Mouse (Mus musculus): ENCODE results near the gene Cep295. TPM values are rescaled to one million over a fixed set of nuclear protein-coding genes. Genes with fewer than 3 reads are reported as not detected.
"Not testable (repeated sequence)": the region's sequence is repeated elsewhere in the genome, so short reads cannot be mapped to it uniquely, and the experiment has no call there.

Cep295 gene
- polyA plus RNA-seq, 1 experiment from 2014 or later: 18.1 TPM

DNA sequence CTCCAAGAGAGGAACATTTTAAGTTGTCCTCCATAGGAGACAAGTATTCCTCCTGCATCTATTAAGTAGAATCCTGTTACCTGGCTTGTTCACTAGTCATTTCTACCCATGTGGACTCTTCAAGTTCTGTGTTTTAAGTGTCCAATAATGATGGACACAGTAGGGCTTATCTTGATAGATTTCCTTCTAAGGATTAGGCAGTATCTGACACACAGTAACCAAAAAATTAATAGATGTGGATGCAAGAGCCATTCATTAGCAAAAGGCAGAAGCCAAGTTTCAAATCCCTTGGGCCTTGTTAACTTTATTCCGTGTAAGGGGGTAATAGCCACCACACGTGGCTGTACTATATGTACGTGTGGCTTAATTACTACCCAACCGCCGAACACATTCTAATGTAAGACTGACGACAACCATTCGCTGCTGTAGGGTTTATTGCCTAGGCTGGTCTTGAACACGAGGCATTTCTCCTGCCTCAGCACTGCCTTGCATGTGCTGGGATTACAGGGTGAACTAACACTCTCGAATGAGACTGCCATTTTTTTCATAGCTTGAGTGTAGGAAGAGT is 588 bp downstream of the Cep295 start:
- Histone ChIP-seq H3K36me3 (ENCODE audit: control insufficient read depth, insufficient read depth, low read length) (no peaks in the 10 kb centered on the region), H3K27me3 (ENCODE audit: control insufficient read depth, insufficient read depth, low read length) (no peaks in the 10 kb centered on the region), H3K9ac (ENCODE audit: low read length) (peak overlapping the region; percentile 80), H3K4me3 (ENCODE audit: low read depth, low read length) (peak overlapping the region; percentile 67), H3K4me1 (ENCODE audit: control insufficient read depth, insufficient read depth, low read length) (peaks cover 5% of the 10 kb centered on the region; the same call in 1 of the 2 replicates), H3K27ac (ENCODE audit: low read depth, low read length) (no peak overlapping the region), H3K9me3 (ENCODE audit: control insufficient read depth, low read length) (no peaks in the 10 kb centered on the region), H3K4me2 (ENCODE audit: low read depth) (peak overlapping the region; percentile 53)
- peak; percentile 39; the same call in 1 of the 2 replicates for ATAC-seq (ENCODE audit: insufficient read depth, low FRiP score, low TSS enrichment)
- DNase-seq (ENCODE audit: low spot score): no peak
- 0% methylated on average over 9 of the region's 9 CpGs for WGBS

DNA sequence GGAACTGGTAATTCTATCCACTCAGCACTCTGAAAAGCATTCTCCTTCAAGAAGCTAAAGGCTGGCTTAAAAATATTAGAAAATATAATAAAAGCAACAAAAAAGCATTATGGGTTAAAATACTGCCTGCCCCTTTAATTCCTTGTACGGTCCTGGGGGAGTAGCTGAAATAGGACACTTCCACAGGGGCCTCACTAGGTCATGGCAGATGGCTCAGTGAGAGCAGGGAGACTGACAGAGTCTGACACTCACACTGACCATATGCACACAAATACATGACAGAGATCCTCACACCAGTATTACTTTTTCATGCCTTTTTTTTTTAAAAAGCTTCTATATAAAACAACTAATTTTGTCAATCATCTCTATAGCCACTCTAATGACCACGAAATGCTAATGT is 7.7 kb downstream of the Cep295 start:
- peaks cover 4% of the 10 kb centered on the region for H3K36me3 ChIP-seq (ENCODE audit: control insufficient read depth, insufficient read depth, low read length)
- no peaks in the 10 kb centered on the region for H3K4me1 ChIP-seq (ENCODE audit: control insufficient read depth, insufficient read depth, low read length)
- no peak overlapping the region for H3K27ac ChIP-seq (ENCODE audit: low read depth, low read length)
- no peak for ATAC-seq (ENCODE audit: insufficient read depth, low FRiP score, low TSS enrichment)
- WGBS: 66% methylated on average over 2 of the region's 2 CpGs
- DNase-seq (ENCODE audit: low spot score): no peak
- H3K4me2 ChIP-seq (ENCODE audit: low read depth): no peak overlapping the region
- no peaks in the 10 kb centered on the region for H3K27me3 ChIP-seq (ENCODE audit: control insufficient read depth, insufficient read depth, low read length)
- no peak overlapping the region for H3K9ac ChIP-seq (ENCODE audit: low read length)
- no peaks in the 10 kb centered on the region for H3K9me3 ChIP-seq (ENCODE audit: control insufficient read depth, low read length)
- H3K4me3 ChIP-seq (ENCODE audit: low read depth, low read length): no peak overlapping the region

DNA sequence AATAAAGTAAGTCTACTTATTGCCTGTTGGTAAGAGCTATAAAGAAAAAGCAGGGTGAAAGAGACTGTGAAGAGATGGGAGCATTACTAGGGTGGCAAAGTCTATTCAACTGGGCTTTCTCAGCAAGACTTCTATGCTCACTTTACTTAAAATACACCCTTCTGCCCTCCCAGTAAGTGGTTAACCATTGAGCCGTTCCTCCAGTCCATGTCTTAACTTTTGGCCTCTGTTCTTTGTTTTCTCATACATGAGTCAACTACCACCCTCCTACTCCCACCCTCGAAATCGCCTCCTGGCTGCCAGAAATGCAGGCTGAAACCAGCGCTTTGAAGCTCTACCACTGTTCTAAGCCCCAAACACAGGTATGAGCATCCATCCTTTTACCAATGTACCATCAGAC is 19.8 kb downstream of the Cep295 start:
- no peak for ATAC-seq (ENCODE audit: insufficient read depth, low FRiP score, low TSS enrichment)
- Histone ChIP-seq H3K4me3 (ENCODE audit: low read depth, low read length) (no peak overlapping the region), H3K36me3 (ENCODE audit: control insufficient read depth, insufficient read depth, low read length) (peaks cover 27% of the 10 kb centered on the region), H3K27ac (ENCODE audit: low read depth, low read length) (no peak overlapping the region), H3K9me3 (ENCODE audit: control insufficient read depth, low read length) (no peaks in the 10 kb centered on the region), H3K9ac (ENCODE audit: low read length) (no peak overlapping the region), H3K4me1 (ENCODE audit: control insufficient read depth, insufficient read depth, low read length) (no peaks in the 10 kb centered on the region), H3K27me3 (ENCODE audit: control insufficient read depth, insufficient read depth, low read length) (no peaks in the 10 kb centered on the region), H3K4me2 (ENCODE audit: low read depth) (no peak overlapping the region)
- no peak for DNase-seq (ENCODE audit: low spot score)
- WGBS: 90% methylated on average over 4 of the region's 4 CpGs

- H3K27ac ChIP-seq (ENCODE audit: low read depth, low read length): no peak overlapping the region
- DNase-seq (ENCODE audit: low spot score) (no peak), ATAC-seq (ENCODE audit: insufficient read depth, low FRiP score, low TSS enrichment) (0 out of 2 replicates have a peak, but pooled peaks have one; percentile 20)
- H3K4me1 ChIP-seq (ENCODE audit: control insufficient read depth, insufficient read depth, low read length): no peaks in the 10 kb centered on the region
- no peak overlapping the region for H3K4me3 ChIP-seq (ENCODE audit: low read depth, low read length)
- no peak overlapping the region for H3K9ac ChIP-seq (ENCODE audit: low read length)
- WGBS: 86% methylated on average over 2 of the region's 2 CpGs
- H3K4me2 ChIP-seq (ENCODE audit: low read depth): no peak overlapping the region
- H3K9me3 ChIP-seq (ENCODE audit: control insufficient read depth, low read length): no peaks in the 10 kb centered on the region
- H3K36me3 ChIP-seq (ENCODE audit: control insufficient read depth, insufficient read depth, low read length): peaks cover 23% of the 10 kb centered on the region
- H3K27me3 ChIP-seq (ENCODE audit: control insufficient read depth, insufficient read depth, low read length): no peaks in the 10 kb centered on the region
Measured at GRCm38 (mm10) chr9:15318170-15318742, 39.3 kb downstream of the Cep295 start.

DNA sequence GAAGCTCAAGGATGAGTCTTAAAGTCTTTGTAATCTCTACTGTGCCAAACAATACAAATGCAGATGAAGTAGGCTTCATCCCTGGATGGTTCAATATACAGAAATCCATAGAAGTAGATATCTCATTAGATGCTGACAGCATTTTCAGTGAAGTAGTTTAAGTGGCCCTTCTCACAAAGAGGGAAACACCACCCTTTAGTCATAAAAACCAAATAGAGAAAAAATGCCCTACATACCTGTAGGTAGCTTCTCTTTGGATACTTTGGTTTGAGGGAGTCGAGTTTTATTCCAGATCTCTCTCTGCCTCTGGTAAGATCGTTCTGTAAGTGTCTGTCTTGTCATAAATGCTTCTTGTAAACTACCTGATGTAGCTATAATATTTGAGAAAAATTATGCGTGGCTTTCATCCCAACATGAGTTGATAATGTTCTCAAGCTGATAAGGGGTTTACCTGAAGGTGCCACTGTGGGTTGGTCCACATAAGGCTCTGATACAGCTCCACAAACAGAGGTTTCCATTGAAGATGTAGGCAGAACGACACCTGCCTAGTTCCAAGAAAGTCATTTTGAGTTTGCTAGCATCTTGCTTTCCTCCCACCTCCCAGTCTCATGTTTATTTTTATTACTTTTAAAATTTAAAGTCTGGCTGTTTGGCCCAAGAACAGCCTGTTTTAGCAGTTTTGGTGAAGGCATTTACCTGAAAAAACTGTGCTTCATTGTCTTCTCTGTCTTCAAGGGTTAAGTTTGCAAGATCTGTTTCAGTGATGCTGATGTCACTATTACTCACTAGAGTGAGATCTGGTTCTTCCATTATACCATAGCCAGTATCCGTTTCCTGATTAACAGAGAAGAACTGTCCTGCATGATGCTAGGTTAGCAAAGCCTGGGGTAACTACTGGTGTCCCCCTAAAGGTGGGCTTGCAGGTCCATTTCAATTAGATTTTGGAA is 40.1 kb downstream of the Cep295 start:
- no peaks in the 10 kb centered on the region for H3K4me1 ChIP-seq (ENCODE audit: control insufficient read depth, insufficient read depth, low read length)
- H3K36me3 ChIP-seq (ENCODE audit: control insufficient read depth, insufficient read depth, low read length): peaks cover 27% of the 10 kb centered on the region
- ATAC-seq (ENCODE audit: insufficient read depth, low FRiP score, low TSS enrichment): no peak
- no peak overlapping the region for H3K4me2 ChIP-seq (ENCODE audit: low read depth)
- H3K27ac ChIP-seq (ENCODE audit: low read depth, low read length): no peak overlapping the region
- H3K27me3 ChIP-seq (ENCODE audit: control insufficient read depth, insufficient read depth, low read length): no peaks in the 10 kb centered on the region
- no peak overlapping the region for H3K9ac ChIP-seq (ENCODE audit: low read length)
- 63% methylated on average over 5 of the region's 5 CpGs for WGBS
- DNase-seq (ENCODE audit: low spot score): no peak
- no peak overlapping the region for H3K4me3 ChIP-seq (ENCODE audit: low read depth, low read length)
- H3K9me3 ChIP-seq (ENCODE audit: control insufficient read depth, low read length): no peaks in the 10 kb centered on the region

GRCm38 (mm10) chr9:15316296-15316695 is 41.3 kb downstream of the Cep295 start:
- not testable (repeated sequence) for H3K27me3 ChIP-seq (ENCODE audit: control insufficient read depth, insufficient read depth, low read length); H3K4me1 ChIP-seq (ENCODE audit: control insufficient read depth, insufficient read depth, low read length); ATAC-seq (ENCODE audit: insufficient read depth, low FRiP score, low TSS enrichment); DNase-seq (ENCODE audit: low spot score); H3K9ac ChIP-seq (ENCODE audit: low read length); H3K4me2 ChIP-seq (ENCODE audit: low read depth); H3K9me3 ChIP-seq (ENCODE audit: control insufficient read depth, low read length); H3K27ac ChIP-seq (ENCODE audit: low read depth, low read length); H3K4me3 ChIP-seq (ENCODE audit: low read depth, low read length)
- H3K36me3 ChIP-seq (ENCODE audit: control insufficient read depth, insufficient read depth, low read length): peaks cover 28% of the 10 kb centered on the region
- WGBS: 85% methylated on average over 1 of the region's 2 CpGs

- Histone ChIP-seq H3K27ac (ENCODE audit: low read depth, low read length) (no peak overlapping the region), H3K36me3 (ENCODE audit: control insufficient read depth, insufficient read depth, low read length) (peaks cover 30% of the 10 kb centered on the region), H3K4me1 (ENCODE audit: control insufficient read depth, insufficient read depth, low read length) (no peaks in the 10 kb centered on the region), H3K9me3 (ENCODE audit: control insufficient read depth, low read length) (no peaks in the 10 kb centered on the region), H3K9ac (ENCODE audit: low read length) (no peak overlapping the region), H3K4me2 (ENCODE audit: low read depth) (no peak overlapping the region), H3K4me3 (ENCODE audit: low read depth, low read length) (no peak overlapping the region), H3K27me3 (ENCODE audit: control insufficient read depth, insufficient read depth, low read length) (no peaks in the 10 kb centered on the region)
- 100% methylated on average over 1 of the region's 1 CpGs for WGBS
- ATAC-seq (ENCODE audit: insufficient read depth, low FRiP score, low TSS enrichment) (no peak), DNase-seq (ENCODE audit: low spot score) (no peak)
Measured at GRCm38 (mm10) chr9:15314619-15315018, 43.0 kb downstream of the Cep295 start.

- DNase-seq (ENCODE audit: low spot score) (no peak), ATAC-seq (ENCODE audit: insufficient read depth, low FRiP score, low TSS enrichment) (no peak)
- H3K4me2 ChIP-seq (ENCODE audit: low read depth): no peak overlapping the region
- H3K9me3 ChIP-seq (ENCODE audit: control insufficient read depth, low read length): no peaks in the 10 kb centered on the region
- no peak overlapping the region for H3K9ac ChIP-seq (ENCODE audit: low read length)
- 0 out of 2 replicates have a peak, but pooled peaks cover 4% of the 10 kb centered on the region for H3K4me1 ChIP-seq (ENCODE audit: control insufficient read depth, insufficient read depth, low read length)
- H3K27me3 ChIP-seq (ENCODE audit: control insufficient read depth, insufficient read depth, low read length): no peaks in the 10 kb centered on the region
- H3K36me3 ChIP-seq (ENCODE audit: control insufficient read depth, insufficient read depth, low read length): peaks cover 33% of the 10 kb centered on the region
- H3K27ac ChIP-seq (ENCODE audit: low read depth, low read length): no peak overlapping the region
- no peak overlapping the region for H3K4me3 ChIP-seq (ENCODE audit: low read depth, low read length)
- 90% methylated on average over 5 of the region's 5 CpGs for WGBS
Measured at GRCm38 (mm10) chr9:15313633-15314032, 44.0 kb downstream of the Cep295 start.

All from neural tube, embryonic 11.5 days (tissue).